Mouse (Mus musculus) limb, embryonic 14.5 days (tissue): ENCODE data around the gene Gm15056. TPM values are rescaled to one million over a fixed set of nuclear protein-coding genes. Genes with fewer than 3 reads are reported as not detected.

Source experiments
- ATAC-seq: fragments of 200-750 bp; cut with Nextera tagmentation; 2 replicates; pipeline ENCODE4 v1.8.0; 2017; ENCODE audit warnings: low read depth, moderate number of reproducible peaks, moderate TSS enrichment; ENCODE audit not compliant: low FRiP score
- DNase-seq: peaks from one replicate; pipeline ENCODE4 v3.0.0-alpha.2; 2015; ENCODE audit warnings: low spot score
- H3K27ac ChIP-seq: fragments of 300-500 bp; sonication (generic); replicated peaks from 2 replicates; pipeline ENCODE4 v1.5.1; 2014; ENCODE audit warnings: low read depth, mild to moderate bottlenecking, low read length, moderate library complexity, mixed read lengths
- H3K27me3 ChIP-seq: fragments of 300-500 bp; sonication (generic); 2 replicates; pipeline ENCODE4 v1.6.1; 2014; ENCODE audit warnings: low read length, mixed read lengths; ENCODE audit not compliant: control insufficient read depth, insufficient read depth
- H3K36me3 ChIP-seq: fragments of 300-500 bp; sonication (generic); 2 replicates; pipeline ENCODE4 v1.6.1; 2014; ENCODE audit warnings: mild to moderate bottlenecking, low read length, moderate library complexity, mixed read lengths; ENCODE audit not compliant: control insufficient read depth, insufficient read depth
- H3K4me1 ChIP-seq: fragments of 300-500 bp; sonication (generic); 2 replicates; pipeline ENCODE4 v1.6.1; 2014; ENCODE audit warnings: antibody characterized with exemption, low read length, mixed read lengths; ENCODE audit not compliant: control insufficient read depth, insufficient read depth
- H3K4me2 ChIP-seq: fragments of 300-500 bp; sonication (generic); replicated peaks from 2 replicates; pipeline ENCODE4 v1.6.1; 2014; ENCODE audit warnings: low read depth, mild to moderate bottlenecking, low read length, moderate library complexity; ENCODE audit not compliant: severe bottlenecking
- H3K4me3 ChIP-seq: fragments of 300-500 bp; sonication (generic); replicated peaks from 2 replicates; pipeline ENCODE4 v1.5.1; 2014; ENCODE audit warnings: low read length
- H3K9ac ChIP-seq: fragments of 300-500 bp; sonication (generic); 2 replicates; pipeline ENCODE4 v1.6.1; 2014; ENCODE audit warnings: mild to moderate bottlenecking, low read depth, low read length, moderate library complexity; ENCODE audit not compliant: severe bottlenecking
- H3K9me3 ChIP-seq: fragments of 300-500 bp; sonication (generic); 2 replicates; pipeline ENCODE4 v1.6.1; 2016; ENCODE audit warnings: low read length; ENCODE audit not compliant: control insufficient read depth
- POLR2A ChIP-seq: fragments of 200-500 bp; IDR thresholded peaks from 2 replicates; pipeline ENCODE4 v1.8.0; 2012; ENCODE audit warnings: inconsistent platforms, mild to moderate bottlenecking, moderate library complexity, borderline replicate concordance; ENCODE audit not compliant: insufficient read depth, insufficient read length; ENCODE audit errors: extremely low read depth
- WGBS: fragments of 180-500 bp; shearing (Covaris S2); extraction: QIAGEN DNeasy Blood & Tissue Kit; methylation state at CpG from one replicate; pipeline ENCODE4 v1.1.7; 2014; 5-methylcytosine and 5-hydroxymethylcytosine counted together
- polyA plus RNA-seq, 2 experiments: library from polyadenylated mRNA; depleted of rRNA in 1 of 2; stranded (reverse) in 1 of 2; unstranded in 1 of 2; fragments of >200 nt; fragmentation: Nextera tagmentation in 1 of 2; extraction: Ambion mirVana in 1 of 2; gene quantifications; 2 replicates each; pipeline versions ENCODE4 v1.2.1 to v1.2.3; 2012 to 2014

The Gm15056 gene
- not detected in 2 replicates for polyA plus RNA-seq (2012; rRNA removed)
- not detected in 2 replicates for polyA plus RNA-seq (2014; fragmentation: Nextera tagmentation; extraction: Ambion mirVana)

DNA sequence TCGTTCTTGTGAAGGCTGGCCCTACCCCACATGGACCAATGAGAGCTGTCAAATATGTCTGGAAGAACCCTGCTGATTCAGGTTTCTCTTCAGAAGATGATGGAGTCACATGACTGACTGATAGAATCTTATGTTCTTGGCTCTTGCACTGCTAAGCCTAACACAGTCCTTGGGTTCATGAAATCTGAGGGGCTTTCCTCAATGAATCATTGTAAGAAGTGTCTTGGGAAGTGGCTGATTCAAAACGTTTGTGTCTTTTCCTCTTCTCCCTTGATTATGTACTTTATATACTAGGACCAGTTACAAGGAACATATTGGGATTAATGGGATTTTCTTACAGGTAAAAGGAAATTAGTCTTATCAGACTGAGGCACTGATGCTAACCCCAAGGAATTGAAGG, at the start of gene Gm15056:
TSS of gene Gm15056 (minus strand) at position 101 of the 400 bp plus-strand sequence.
- DNase-seq: no peak
- WGBS: 39% methylated on average over 2 of the region's 2 CpGs
- H3K4me2 ChIP-seq: no peak within 1 kb of the TSS
- no peaks in the 10 kb centered on the region for H3K27me3 ChIP-seq
- H3K4me1 ChIP-seq: no peaks in the 10 kb centered on the region
- no peaks in the 10 kb centered on the region for H3K9me3 ChIP-seq
- no peak within 1 kb of the TSS for H3K4me3 ChIP-seq
- H3K27ac ChIP-seq: no peak within 1 kb of the TSS
- ATAC-seq: no peak
- no peak within 1 kb of the TSS for H3K9ac ChIP-seq
- H3K36me3 ChIP-seq: no peaks in the 10 kb centered on the region
- TF ChIP-seq POLR2A: no peak

DNA sequence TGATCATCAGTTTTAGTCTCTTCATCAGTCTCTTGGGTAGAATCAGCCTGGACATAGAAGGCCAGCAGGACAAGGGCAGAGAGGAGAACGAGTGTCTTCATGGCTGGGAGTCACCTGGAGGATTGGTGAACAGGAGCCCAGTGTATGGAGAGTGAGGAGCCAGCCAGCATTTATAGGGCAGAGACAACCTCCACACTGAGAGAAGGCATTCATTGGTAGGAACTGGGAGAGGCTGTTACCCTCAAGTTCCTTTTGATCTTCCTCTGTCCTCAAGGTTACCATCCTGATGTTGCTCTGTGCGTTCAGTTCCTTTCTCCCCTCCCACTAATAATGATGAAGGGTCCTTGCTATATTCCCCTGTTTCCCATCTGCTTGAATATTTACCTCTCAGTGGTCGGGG, 42.2 kb upstream of the Gm15056 start, which contains the start of gene AY761185:
TSS of gene AY761185 (minus strand) at position 101 of the 400 bp plus-strand sequence.
- no peaks in the 10 kb centered on the region for H3K9me3 ChIP-seq
- no peak within 1 kb of the TSS for H3K27ac ChIP-seq
- no peak within 1 kb of the TSS for H3K9ac ChIP-seq
- H3K36me3 ChIP-seq: no peaks in the 10 kb centered on the region
- no peaks in the 10 kb centered on the region for H3K4me1 ChIP-seq
- H3K4me3 ChIP-seq: no peak within 1 kb of the TSS
- no peaks in the 10 kb centered on the region for H3K27me3 ChIP-seq
- WGBS: 83% methylated on average over 3 of the region's 3 CpGs
- H3K4me2 ChIP-seq: no peak within 1 kb of the TSS
- ATAC-seq (no peak), DNase-seq (no peak)
- no peak for TF ChIP-seq POLR2A

DNA sequence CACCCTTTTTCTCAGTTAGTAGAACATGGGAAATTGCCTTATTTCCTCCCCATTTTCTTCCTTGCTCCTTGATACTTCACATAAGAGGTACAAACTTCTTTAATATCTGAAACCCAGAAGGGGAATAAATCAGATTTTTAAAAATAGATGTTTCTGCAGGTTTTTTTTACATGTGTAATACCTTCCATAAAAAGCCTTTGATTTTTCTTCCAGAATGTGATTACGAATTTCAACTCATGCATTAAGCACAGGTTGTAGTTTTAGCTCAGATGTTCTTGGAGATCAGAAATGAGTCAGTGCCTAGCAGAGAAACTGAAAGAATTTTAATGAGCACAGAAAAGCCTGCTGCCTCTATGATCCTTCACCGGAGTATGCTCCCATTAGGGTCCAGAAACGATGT, 19.5 kb upstream of the Gm15056 start, which contains the start of gene Gm6040:
TSS of gene Gm6040 (minus strand) at position 101 of the 400 bp plus-strand sequence.
- no peak within 1 kb of the TSS for H3K27ac ChIP-seq
- no peaks in the 10 kb centered on the region for H3K4me1 ChIP-seq
- no peak for TF ChIP-seq POLR2A
- no peak for ATAC-seq
- no peak for DNase-seq
- H3K9ac ChIP-seq: no peak within 1 kb of the TSS
- WGBS: 76% methylated on average over 3 of the region's 3 CpGs
- H3K4me3 ChIP-seq: no peak within 1 kb of the TSS
- H3K9me3 ChIP-seq: no peaks in the 10 kb centered on the region
- H3K36me3 ChIP-seq: no peaks in the 10 kb centered on the region
- H3K27me3 ChIP-seq: no peaks in the 10 kb centered on the region
- no peak within 1 kb of the TSS for H3K4me2 ChIP-seq

DNA sequence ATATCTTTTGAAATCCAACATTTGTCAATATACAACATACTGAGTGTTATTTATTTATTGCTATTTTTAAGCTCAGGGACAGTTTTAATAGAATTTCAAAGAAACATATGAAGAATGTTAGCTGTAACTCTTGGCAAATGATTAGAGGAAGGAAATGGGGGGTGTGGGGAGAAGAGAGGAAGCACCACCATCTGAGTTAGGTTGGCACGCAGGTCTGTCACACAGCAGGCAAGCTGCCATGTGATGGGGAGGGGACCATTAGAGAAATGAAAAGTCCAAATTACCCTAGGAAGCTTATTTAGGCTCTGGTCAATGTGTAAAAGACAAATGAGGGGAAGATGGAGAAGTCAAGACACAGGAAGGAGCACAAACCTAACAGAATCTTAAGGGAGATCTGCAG, 9.9 kb upstream of the Gm15056 start:
- ATAC-seq (no peak), DNase-seq (no peak)
- no peak for TF ChIP-seq POLR2A
- H3K36me3 ChIP-seq: no peaks in the 10 kb centered on the region
- no peak overlapping the region for H3K4me3 ChIP-seq
- no peaks in the 10 kb centered on the region for H3K4me1 ChIP-seq
- no peaks in the 10 kb centered on the region for H3K9me3 ChIP-seq
- WGBS: 91% methylated on average over 1 of the region's 1 CpGs
- H3K27ac ChIP-seq: no peak overlapping the region
- H3K27me3 ChIP-seq: no peaks in the 10 kb centered on the region
- no peak overlapping the region for H3K4me2 ChIP-seq
- no peak overlapping the region for H3K9ac ChIP-seq

DNA sequence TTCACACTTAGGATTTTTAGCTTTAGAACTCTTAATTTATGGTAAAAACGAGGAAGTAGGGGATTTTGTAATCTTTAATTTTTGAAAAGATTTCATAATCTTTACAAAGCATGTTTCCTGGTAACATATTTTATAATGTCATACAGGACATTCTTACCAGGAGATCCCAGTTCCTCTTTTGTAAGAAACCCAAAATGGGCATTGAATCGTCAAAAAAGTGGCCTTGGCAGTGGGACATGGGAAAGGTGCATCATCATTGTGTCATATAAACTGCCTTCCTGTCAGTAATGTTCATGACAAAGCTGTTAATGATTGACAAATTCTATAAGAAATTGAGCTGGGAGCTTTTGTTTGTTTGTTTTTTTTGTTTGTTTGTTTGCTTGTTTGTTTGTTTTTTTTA, 5.8 kb upstream of the Gm15056 start:
- 63% methylated on average over 2 of the region's 2 CpGs for WGBS
- Histone ChIP-seq H3K4me1 (no peaks in the 10 kb centered on the region), H3K27ac (no peak overlapping the region), H3K9me3 (no peaks in the 10 kb centered on the region), H3K9ac (no peak overlapping the region), H3K4me3 (no peak overlapping the region), H3K27me3 (no peaks in the 10 kb centered on the region), H3K36me3 (no peaks in the 10 kb centered on the region), H3K4me2 (no peak overlapping the region)
- ATAC-seq (no peak), DNase-seq (no peak)
- TF ChIP-seq POLR2A: no peak

DNA sequence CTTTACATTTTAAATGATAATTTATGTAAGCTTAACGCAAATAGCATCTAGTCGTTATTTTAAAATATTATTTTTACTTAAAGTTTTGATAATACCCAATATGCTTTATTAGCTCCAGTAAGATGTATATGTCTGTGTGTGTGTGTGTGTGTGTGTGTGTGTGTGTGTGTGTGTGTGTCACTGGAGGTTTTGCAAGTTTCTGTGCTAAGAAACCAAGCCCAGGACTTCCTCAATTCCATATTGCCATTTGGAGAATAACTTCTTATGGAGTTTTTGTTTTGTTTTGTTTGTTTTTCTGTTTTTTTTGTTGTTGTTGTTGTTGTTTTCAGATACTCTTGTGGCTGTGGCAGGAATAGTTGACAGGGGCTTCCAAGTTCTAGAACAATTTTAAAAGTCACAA, 4.7 kb upstream of the Gm15056 start:
- no peaks in the 10 kb centered on the region for H3K4me1 ChIP-seq
- no peaks in the 10 kb centered on the region for H3K27me3 ChIP-seq
- no peak for DNase-seq
- H3K9me3 ChIP-seq: no peaks in the 10 kb centered on the region
- no peak for TF ChIP-seq POLR2A
- no peak overlapping the region for H3K9ac ChIP-seq
- 90% methylated on average over 2 of the region's 2 CpGs for WGBS
- no peak overlapping the region for H3K27ac ChIP-seq
- H3K4me3 ChIP-seq: no peak overlapping the region
- no peak overlapping the region for H3K4me2 ChIP-seq
- no peaks in the 10 kb centered on the region for H3K36me3 ChIP-seq
- no peak for ATAC-seq
